Mouse (Mus musculus): ENCODE results near the gene Sorcs1.

GRCm38 (mm10) chr19:50502816-50503215, 175.6 kb downstream of the Sorcs1 start:
- TF ChIP-seq CTCF (IDR thresholded peaks at IDR 0.05; ENCODE audit: borderline replicate concordance, extremely low read depth, insufficient read depth, insufficient read length) (no peak), POLR2A (IDR thresholded peaks at IDR 0.05; ENCODE audit: borderline replicate concordance, extremely low read depth, insufficient read depth, insufficient read length, poor library complexity, severe bottlenecking) (no peak)

Measured in brain, embryonic 14.5 days (tissue).